Mouse (Mus musculus) limb, embryonic 12.5 days (tissue): ENCODE data around the gene Atp5g3. TPM values are rescaled to one million over a fixed set of nuclear protein-coding genes. Genes with fewer than 3 reads are reported as not detected.
"Not testable (repeated sequence)": the region's sequence is repeated elsewhere in the genome, so short reads cannot be mapped to it uniquely, and the experiment has no call there.

Source experiments
- ATAC-seq: fragments of 200-750 bp; cut with Nextera tagmentation; 2 replicates; pipeline ENCODE4 v1.8.0; 2017; ENCODE audit warnings: low read depth, moderate TSS enrichment; ENCODE audit not compliant: insufficient number of reproducible peaks, insufficient read depth, low FRiP score, low TSS enrichment
- H3K27ac ChIP-seq: fragments of 300-500 bp; sonication (generic); 2 replicates; pipeline ENCODE4 v1.5.1; 2016; ENCODE audit warnings: mild to moderate bottlenecking, moderate library complexity
- H3K27me3 ChIP-seq: fragments of 300-500 bp; sonication (generic); 2 replicates; pipeline ENCODE4 v1.6.1; 2016; ENCODE audit warnings: mild to moderate bottlenecking, moderate library complexity
- H3K36me3 ChIP-seq: fragments of 300-500 bp; sonication (generic); 2 replicates; pipeline ENCODE4 v1.6.1; 2016; ENCODE audit warnings: mild to moderate bottlenecking, moderate library complexity
- H3K4me1 ChIP-seq: fragments of 300-500 bp; sonication (generic); replicated peaks from 2 replicates; pipeline ENCODE4 v1.6.1; 2016
- H3K4me2 ChIP-seq: fragments of 300-500 bp; sonication (generic); 2 replicates; pipeline ENCODE4 v1.6.1; 2016; ENCODE audit warnings: mild to moderate bottlenecking, moderate library complexity
- H3K4me3 ChIP-seq: fragments of 300-500 bp; sonication (generic); replicated peaks from 2 replicates; pipeline ENCODE4 v1.5.1; 2016; ENCODE audit warnings: mild to moderate bottlenecking
- H3K9ac ChIP-seq: fragments of 300-500 bp; sonication (generic); replicated peaks from 2 replicates; pipeline ENCODE4 v1.6.1; 2016; ENCODE audit warnings: mild to moderate bottlenecking, moderate library complexity
- H3K9me3 ChIP-seq: fragments of 300-500 bp; sonication (generic); 2 replicates; pipeline ENCODE4 v1.6.1; 2016; ENCODE audit warnings: mild to moderate bottlenecking, moderate library complexity
- WGBS: fragments of 180-500 bp; shearing (Covaris S2); methylation state at CpG from one replicate; pipeline ENCODE4 v1.1.7; 2016; 5-methylcytosine and 5-hydroxymethylcytosine counted together
- polyA plus RNA-seq: library from polyadenylated mRNA; unstranded; fragments of >200 nt; fragmentation: Nextera tagmentation; extraction: Ambion mirVana; gene quantifications from 2 replicates; pipeline ENCODE4 v1.2.1, GENCODE M21; 2016

Gene Atp5g3
- polyA plus RNA-seq, 1 experiment from 2014 or later, result 980 TPM

DNA sequence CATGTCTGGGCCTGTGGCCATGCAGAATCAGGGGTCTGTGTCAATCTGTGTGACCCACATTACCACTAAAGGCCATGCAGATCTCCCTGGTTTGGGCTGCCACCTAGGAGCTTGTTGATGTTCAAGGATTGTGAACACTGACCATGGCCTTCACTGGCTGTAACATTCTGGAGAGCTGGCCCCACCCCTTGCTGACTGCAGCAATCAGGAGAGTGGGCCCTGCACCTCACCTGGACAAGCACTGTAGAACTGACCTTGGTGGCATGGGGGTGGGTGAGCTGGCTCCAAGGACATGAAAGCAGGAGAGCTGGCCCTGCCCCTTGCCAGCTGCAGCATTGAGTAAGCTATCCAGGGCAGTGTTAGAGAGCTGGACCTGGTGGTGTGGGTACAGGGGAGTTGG is 16.6 kb upstream of the Atp5g3 start:
- Histone ChIP-seq H3K36me3 (no peaks in the 10 kb centered on the region), H3K9ac (no peak overlapping the region), H3K27me3 (no peaks in the 10 kb centered on the region), H3K4me2 (no peak overlapping the region), H3K4me3 (no peak overlapping the region), H3K27ac (no peak overlapping the region), H3K9me3 (0 out of 2 replicates have a peak, but pooled peaks cover 7% of the 10 kb centered on the region), H3K4me1 (0 out of 2 replicates have a peak, but pooled peaks cover 3% of the 10 kb centered on the region)
- ATAC-seq, result no peak

DNA sequence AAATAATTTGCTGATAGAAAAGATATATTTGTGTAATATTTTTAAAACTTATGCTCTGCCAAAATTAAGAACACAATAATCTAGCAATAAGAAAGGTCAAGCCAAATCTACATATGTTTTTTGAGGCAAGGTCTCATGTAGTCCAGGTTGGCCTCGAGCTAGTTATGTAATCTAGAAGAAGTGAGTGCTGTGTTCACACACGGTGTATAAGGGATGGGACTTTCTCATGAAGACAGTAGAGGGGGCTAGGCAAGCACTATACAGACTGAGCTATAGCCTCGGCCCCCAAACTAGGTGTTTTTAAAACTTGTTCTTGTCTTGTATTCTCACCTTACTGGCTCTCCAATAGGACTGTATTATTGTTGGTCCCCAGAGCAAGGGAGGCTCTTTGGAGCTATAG is 14.4 kb upstream of the Atp5g3 start:
- 0 out of 2 replicates have a peak, but pooled peaks cover 3% of the 10 kb centered on the region for H3K4me1 ChIP-seq
- H3K36me3 ChIP-seq, result no peaks in the 10 kb centered on the region
- H3K27ac ChIP-seq, result no peak overlapping the region; the same call in 1 of the 2 replicates
- H3K9ac ChIP-seq, result no peak overlapping the region
- no peak overlapping the region for H3K4me3 ChIP-seq
- WGBS, result 63% methylated on average over 3 of the region's 3 CpGs
- H3K27me3 ChIP-seq, result no peaks in the 10 kb centered on the region
- 0 out of 2 replicates have a peak, but pooled peaks cover 7% of the 10 kb centered on the region for H3K9me3 ChIP-seq
- H3K4me2 ChIP-seq, result no peak overlapping the region
- ATAC-seq, result no peak

DNA sequence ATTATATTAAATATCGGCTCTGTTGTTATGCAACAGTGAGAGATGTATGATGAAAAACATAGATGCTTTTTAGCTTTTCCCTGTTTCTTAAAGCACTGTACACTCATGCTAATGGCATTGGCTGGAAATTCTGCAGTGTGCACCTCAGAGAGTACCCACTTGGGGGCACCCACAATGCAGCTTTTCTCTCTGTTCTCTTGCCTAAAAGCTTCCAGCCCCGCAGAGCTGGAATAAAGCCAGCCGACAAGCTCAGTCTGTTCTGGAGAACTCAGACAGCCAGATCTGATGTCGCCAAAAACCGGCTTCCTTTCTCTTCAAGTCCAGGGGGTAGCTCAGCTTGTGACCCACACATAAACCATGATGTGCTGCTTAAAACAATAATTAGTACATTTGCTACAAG is 14.0 kb upstream of the Atp5g3 start:
- ATAC-seq, result peak; percentile 59; the same call in 1 of the 2 replicates
- Histone ChIP-seq H3K9me3 (0 out of 2 replicates have a peak, but pooled peaks cover 6% of the 10 kb centered on the region), H3K27me3 (no peaks in the 10 kb centered on the region; the same call in 1 of the 2 replicates), H3K4me1 (0 out of 2 replicates have a peak, but pooled peaks cover 3% of the 10 kb centered on the region), H3K4me2 (no peak overlapping the region), H3K27ac (no peak overlapping the region), H3K4me3 (no peak overlapping the region), H3K9ac (no peak overlapping the region), H3K36me3 (no peaks in the 10 kb centered on the region)
- 19% methylated on average over 5 of the region's 5 CpGs for WGBS

DNA sequence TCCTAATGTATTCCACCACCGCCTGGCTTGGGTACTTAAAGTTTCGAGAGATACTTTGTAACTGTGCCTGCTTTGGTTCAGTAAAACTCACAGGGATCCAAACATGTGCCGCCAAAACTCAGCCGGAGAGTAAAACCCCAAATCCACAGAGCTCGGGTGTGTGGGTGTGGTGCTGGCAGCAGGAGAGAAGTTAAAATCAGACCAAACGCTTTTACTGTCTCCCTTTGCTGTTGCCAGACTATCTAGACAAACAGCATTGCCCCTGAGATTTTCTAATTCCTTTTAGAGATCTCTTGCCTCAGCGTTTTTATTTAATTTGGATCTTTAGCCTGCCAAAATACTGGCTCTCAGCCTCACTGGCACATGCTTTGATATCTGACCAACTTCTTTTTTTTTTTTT is 8.5 kb upstream of the Atp5g3 start:
- Histone ChIP-seq H3K4me3 (no peak overlapping the region), H3K4me2 (no peak overlapping the region), H3K36me3 (no peaks in the 10 kb centered on the region), H3K27ac (no peak overlapping the region), H3K27me3 (peaks cover 2% of the 10 kb centered on the region; the same call in 1 of the 2 replicates), H3K9me3 (no peaks in the 10 kb centered on the region), H3K9ac (no peak overlapping the region), H3K4me1 (no peaks in the 10 kb centered on the region)
- WGBS, result 65% methylated on average over 7 of the region's 7 CpGs
- no peak for ATAC-seq

DNA sequence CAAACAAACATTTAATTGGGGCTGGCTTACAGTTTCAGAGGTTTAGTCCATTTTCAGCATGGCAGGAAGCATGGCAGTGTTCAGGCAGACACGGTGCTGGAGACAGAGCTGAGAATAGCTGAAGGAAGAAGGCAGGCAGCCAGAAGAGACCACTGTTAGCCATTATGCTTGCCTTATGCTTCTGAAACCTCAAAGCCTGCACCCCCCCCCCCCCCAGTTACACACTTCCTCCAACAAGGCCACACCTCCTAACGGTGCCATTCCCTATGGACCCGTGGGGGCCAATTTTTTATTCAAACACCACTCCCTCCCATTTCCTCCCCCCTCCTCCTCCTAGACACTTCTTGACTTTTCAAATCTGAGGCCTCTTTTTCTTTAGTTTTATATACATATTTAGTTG is 1.1 kb upstream of the Atp5g3 start:
- 77% methylated on average over 3 of the region's 3 CpGs for WGBS
- Histone ChIP-seq H3K27ac (no peak overlapping the region), H3K9me3 (no peaks in the 10 kb centered on the region), H3K4me1 (peaks cover 11% of the 10 kb centered on the region), H3K4me2 (no peak overlapping the region), H3K4me3 (no peak overlapping the region), H3K36me3 (peaks cover 24% of the 10 kb centered on the region), H3K27me3 (0 out of 2 replicates have a peak, but pooled peaks cover 2% of the 10 kb centered on the region), H3K9ac (no peak overlapping the region)
- ATAC-seq, result no peak

DNA sequence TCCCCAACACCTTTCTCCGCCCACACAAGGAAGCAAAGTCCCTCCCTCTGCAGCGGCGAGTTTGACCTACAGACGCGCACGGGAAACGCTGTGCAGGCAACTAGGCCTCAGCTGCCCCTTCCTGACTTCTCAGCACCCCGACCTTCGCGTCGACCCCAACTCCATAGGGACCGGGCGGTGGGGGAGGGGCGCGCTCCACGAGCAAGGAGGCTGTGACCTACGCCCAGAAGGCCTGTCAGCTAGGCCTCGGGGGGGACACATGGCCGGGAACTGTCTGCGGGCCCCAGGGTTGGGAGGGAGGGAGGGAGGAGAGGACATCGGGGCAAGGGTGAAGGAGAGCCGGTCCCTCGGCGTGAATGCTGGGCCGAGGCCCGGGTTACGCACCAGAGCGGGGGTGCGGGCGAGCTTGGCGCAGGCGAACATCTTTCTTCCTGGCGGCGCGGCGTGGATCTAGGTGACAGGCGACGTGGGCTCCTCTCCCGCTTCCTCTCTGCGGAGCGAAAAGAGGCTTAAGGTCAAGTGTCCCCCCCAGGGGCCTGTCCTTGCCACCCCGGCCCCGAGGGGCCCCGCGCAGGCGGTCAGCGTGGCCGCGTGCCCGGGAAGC is 453 bp downstream of the Atp5g3 start:
- Histone ChIP-seq H3K27me3 (0 out of 2 replicates have a peak, but pooled peaks cover under 1% of the 10 kb centered on the region), H3K27ac (peak overlapping the region; percentile 93), H3K4me2 (peak overlapping the region; percentile 75), H3K9ac (peak overlapping the region; percentile 99), H3K4me3 (peak overlapping the region; percentile 98), H3K36me3 (peaks cover 33% of the 10 kb centered on the region), H3K4me1 (peaks cover 11% of the 10 kb centered on the region), H3K9me3 (no peaks in the 10 kb centered on the region)
- 1% methylated on average over 50 of the region's 50 CpGs for WGBS
- peak; percentile 72 for ATAC-seq

DNA sequence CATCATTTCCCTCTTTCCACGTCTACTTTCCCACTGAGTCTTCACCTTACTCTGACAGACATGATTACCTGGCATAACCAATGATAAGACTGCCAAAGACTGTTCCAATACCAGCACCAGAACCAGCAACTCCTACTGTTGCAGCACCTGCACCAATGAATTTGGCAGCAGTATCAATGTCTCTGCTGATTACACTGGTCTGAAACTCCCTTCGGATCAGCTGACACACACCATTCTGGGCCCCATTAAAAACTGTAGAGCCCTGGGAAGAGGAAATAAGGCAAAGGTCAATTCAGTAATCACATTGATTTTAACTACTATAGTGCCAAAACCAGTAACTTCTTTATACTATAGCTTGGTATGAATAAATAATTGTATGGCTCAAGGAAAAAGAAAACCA is 2.0 kb downstream of the Atp5g3 start:
- no peak overlapping the region for H3K4me2 ChIP-seq
- no peak overlapping the region for H3K9ac ChIP-seq
- H3K4me3 ChIP-seq, result no peak overlapping the region
- ATAC-seq, result no peak
- H3K9me3 ChIP-seq, result no peaks in the 10 kb centered on the region
- peaks cover 11% of the 10 kb centered on the region for H3K4me1 ChIP-seq
- no peaks in the 10 kb centered on the region for H3K27me3 ChIP-seq
- peaks cover 44% of the 10 kb centered on the region for H3K36me3 ChIP-seq
- H3K27ac ChIP-seq, result no peak overlapping the region
- 91% methylated on average over 2 of the region's 2 CpGs for WGBS

DNA sequence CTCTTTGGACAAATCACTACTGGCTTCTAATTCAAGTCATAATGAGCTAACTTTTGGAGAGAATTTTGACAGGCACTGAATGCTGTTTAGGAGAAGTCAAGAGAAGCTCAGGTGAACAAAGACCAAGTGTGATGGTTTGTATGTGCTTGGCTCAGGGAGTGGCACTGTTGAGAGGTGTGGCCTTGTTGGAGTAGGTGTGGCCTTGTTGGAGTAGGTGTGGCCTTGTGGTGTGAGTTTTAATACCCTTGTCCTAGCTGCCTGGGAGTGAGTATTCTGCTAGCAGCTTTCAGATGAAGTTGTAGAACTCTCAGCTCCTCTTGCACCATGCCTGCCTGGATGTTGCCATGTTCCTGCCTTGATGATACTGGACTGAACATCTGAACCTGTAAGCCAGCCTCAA is 6.4 kb downstream of the Atp5g3 start:
- H3K4me3 ChIP-seq, H3K27ac ChIP-seq, H3K9ac ChIP-seq, H3K27me3 ChIP-seq, H3K4me1 ChIP-seq, H3K9me3 ChIP-seq, H3K4me2 ChIP-seq, ATAC-seq: not testable (repeated sequence)
- peaks cover 47% of the 10 kb centered on the region for H3K36me3 ChIP-seq

DNA sequence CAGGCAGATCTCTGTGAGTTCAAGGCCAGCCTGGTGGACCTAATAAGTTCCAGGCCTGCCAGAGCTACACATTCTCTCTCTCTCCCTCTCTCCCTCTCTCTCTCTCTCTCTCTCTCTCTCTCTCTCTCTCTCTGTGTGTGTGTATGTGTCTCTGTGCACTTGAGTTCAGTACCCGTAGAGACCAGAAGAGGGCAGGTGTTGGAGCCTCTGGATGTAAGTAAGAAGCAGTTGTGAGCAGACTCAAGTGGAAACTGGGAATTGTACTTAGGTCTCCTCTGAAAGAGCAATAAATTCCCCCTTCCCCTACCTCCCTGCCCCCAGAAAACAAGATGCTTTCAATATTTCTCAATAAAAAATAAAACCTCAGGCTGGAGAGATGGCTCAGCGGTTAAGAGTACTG is 7.6 kb downstream of the Atp5g3 start:
- Histone ChIP-seq H3K27ac (no peak overlapping the region), H3K4me1 (no peaks in the 10 kb centered on the region), H3K9ac (no peak overlapping the region), H3K9me3 (no peaks in the 10 kb centered on the region), H3K4me2 (no peak overlapping the region), H3K36me3 (peaks cover 37% of the 10 kb centered on the region), H3K27me3 (no peaks in the 10 kb centered on the region), H3K4me3 (no peak overlapping the region)
- ATAC-seq, result no peak
- WGBS, result 91% methylated on average over 2 of the region's 2 CpGs

DNA sequence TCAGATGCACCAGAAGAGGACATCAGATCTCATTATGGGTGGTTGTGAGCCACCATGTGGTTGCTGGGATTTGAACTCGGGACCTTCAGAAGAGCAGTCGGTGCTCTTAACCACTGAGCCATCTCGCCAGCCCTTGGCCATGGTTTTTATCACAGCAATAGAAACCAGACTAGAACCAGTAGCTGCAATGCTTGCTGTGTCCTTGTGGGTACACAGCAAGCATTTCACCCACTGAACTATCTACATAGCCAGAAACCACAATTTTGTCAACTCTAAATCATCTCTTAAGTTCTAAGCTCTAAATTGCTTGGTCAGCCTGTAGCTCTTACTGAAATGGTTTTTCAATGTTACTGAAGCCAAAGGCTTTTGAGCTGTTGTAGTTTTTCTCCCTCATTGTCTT is 8.8 kb downstream of the Atp5g3 start:
- H3K4me1 ChIP-seq, H3K4me3 ChIP-seq, H3K9ac ChIP-seq, H3K27ac ChIP-seq, H3K9me3 ChIP-seq, H3K4me2 ChIP-seq, ATAC-seq, H3K27me3 ChIP-seq: not testable (repeated sequence)
- H3K36me3 ChIP-seq, result peaks cover 25% of the 10 kb centered on the region
- 96% methylated on average over 3 of the region's 3 CpGs for WGBS

DNA sequence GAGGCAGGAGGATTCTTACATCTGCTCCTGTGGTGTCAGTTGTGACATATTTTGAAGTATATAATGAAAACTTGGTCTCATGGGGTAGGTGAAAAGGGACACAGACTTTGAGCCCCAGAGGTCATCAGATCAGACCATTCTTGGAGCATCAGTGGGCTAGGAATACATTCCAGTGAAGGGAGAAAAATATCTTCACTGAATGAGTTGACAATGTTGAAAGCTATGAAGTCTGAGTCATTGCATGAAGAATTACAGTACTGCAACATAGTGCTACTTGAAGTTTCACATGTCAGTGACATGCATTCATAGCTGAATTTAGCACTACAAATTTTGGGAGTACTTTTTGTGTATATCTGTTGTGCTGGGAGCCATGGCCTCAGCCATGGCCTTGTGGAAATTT is 10.0 kb downstream of the Atp5g3 start:
- Histone ChIP-seq H3K27me3 (no peaks in the 10 kb centered on the region), H3K4me2 (no peak overlapping the region), H3K4me1 (no peaks in the 10 kb centered on the region), H3K27ac (no peak overlapping the region), H3K36me3 (peaks cover 15% of the 10 kb centered on the region), H3K9me3 (no peaks in the 10 kb centered on the region), H3K4me3 (no peak overlapping the region), H3K9ac (no peak overlapping the region)
- no peak for ATAC-seq

DNA sequence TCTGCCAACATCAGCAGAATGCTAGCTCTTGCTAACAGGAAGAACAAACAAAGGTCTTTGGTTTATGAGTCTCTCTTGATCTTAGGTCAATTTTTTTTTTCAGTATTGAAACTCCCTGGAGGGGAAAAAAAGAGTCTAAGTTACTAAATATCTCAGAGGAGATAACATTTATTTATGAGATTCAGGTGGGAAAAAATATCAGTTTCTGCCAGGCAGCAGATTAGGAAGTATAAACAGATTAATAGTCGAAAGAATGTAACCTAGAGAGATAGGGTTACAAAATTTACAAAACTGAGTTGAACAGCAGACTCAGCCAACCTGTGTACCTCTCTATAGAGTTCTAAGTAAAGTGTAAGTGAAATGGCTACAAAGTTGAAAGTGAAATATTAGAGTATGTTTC is 10.8 kb downstream of the Atp5g3 start:
- WGBS, result 79% methylated on average over 1 of the region's 1 CpGs
- Histone ChIP-seq H3K27me3 (no peaks in the 10 kb centered on the region), H3K4me3 (no peak overlapping the region), H3K9ac (no peak overlapping the region), H3K4me2 (no peak overlapping the region), H3K9me3 (no peaks in the 10 kb centered on the region), H3K4me1 (no peaks in the 10 kb centered on the region), H3K36me3 (peaks cover 13% of the 10 kb centered on the region), H3K27ac (no peak overlapping the region)
- no peak for ATAC-seq
